Mouse (Mus musculus): ENCODE measurements at regions not wholly inside any gene's neighbourhood (a gene's known extent, or its start where the extent isn't known, plus 50 kb on each side); places are given as distances from the start of the nearest gene placed in this dataset.

GRCm38 (mm10) chr2:95891566-95891965 is 426.4 kb upstream of the Lrrc4c start:
- peak; percentile 7 to 58 for DNase-seq (ENCODE audit: low spot score in 2 of 2)

GRCm38 (mm10) chr2:95905026-95905425 is 412.9 kb upstream of the Lrrc4c start:
- DNase-seq (ENCODE audit: low spot score in 2 of 2), result no peak

GRCm38 (mm10) chr2:95909758-95910157 is 408.2 kb upstream of the Lrrc4c start:
- no peak for DNase-seq (ENCODE audit: low spot score in 2 of 2)

GRCm38 (mm10) chr2:95910160-95910559 is 407.8 kb upstream of the Lrrc4c start:
- no peak for DNase-seq (ENCODE audit: low spot score in 2 of 2)

Measured in frontal cortex, postnatal 36 days (tissue).